ENCODE assay signal across 24 mouse cellular contexts in genomic region chr4:44513981-44514380, GRCm38 (mm10).
DNase-seq lines count a peak whose midpoint lies in the region; ATAC-seq lines count a peak whose summit lies in the region.
"Had no signal": no experiment of that assay in that cellular context is flagged by ENCODE, and none has a peak within 500 bp of the region (broad histone marks: within the 10 kb centered on the region; RNA-seq: fewer than 3 reads in every experiment).

No protein-coding gene starts in this region.

- no peaks in the 10 kb centered on the region for H3K36me3 ChIP-seq in kidney, embryonic 14.5 days (ENCODE audit: control insufficient read depth, insufficient read depth, low read length)
- no peaks in the 10 kb centered on the region for H3K36me3 ChIP-seq in limb, embryonic 10.5 days
- H3K36me3 ChIP-seq: embryonic facial prominence, embryonic 12.5 days; embryonic facial prominence, embryonic 15.5 days; G1E; hindbrain, embryonic 12.5 days; hindbrain, embryonic 15.5 days had no signal

- no peaks in the 10 kb centered on the region for H3K9me3 ChIP-seq in kidney, embryonic 14.5 days (ENCODE audit: control insufficient read depth, low read length)
- no peaks in the 10 kb centered on the region for H3K9me3 ChIP-seq in limb, embryonic 10.5 days (replicated peaks)
- H3K9me3 ChIP-seq: embryonic facial prominence, embryonic 12.5 days; embryonic facial prominence, embryonic 15.5 days; G1E; hindbrain, embryonic 12.5 days; hindbrain, embryonic 15.5 days had no signal

- WGBS in kidney, embryonic 14.5 days: 87% methylated on average over 4 of the region's 4 CpGs
- WGBS in limb, embryonic 10.5 days: 94% methylated on average over 4 of the region's 4 CpGs

- no peak overlapping the region for H3K9ac ChIP-seq in kidney, embryonic 14.5 days (ENCODE audit: low read depth, low read length)
- H3K9ac ChIP-seq: embryonic facial prominence, embryonic 12.5 days; embryonic facial prominence, embryonic 15.5 days; forebrain, postnatal 0 days; hindbrain, embryonic 12.5 days; hindbrain, embryonic 15.5 days had no signal

- H3K4me1 ChIP-seq in kidney, embryonic 14.5 days (ENCODE audit: control insufficient read depth, insufficient read depth, low read length): no peaks in the 10 kb centered on the region
- H3K4me1 ChIP-seq in limb, embryonic 10.5 days: peaks cover 21% of the 10 kb centered on the region
- H3K4me1 ChIP-seq: embryonic facial prominence, embryonic 15.5 days had no signal

- H3K27ac ChIP-seq in kidney, embryonic 14.5 days (ENCODE audit: low read depth, low read length): no peak overlapping the region
- no peak overlapping the region for H3K27ac ChIP-seq in limb, embryonic 10.5 days
- H3K27ac ChIP-seq: embryonic facial prominence, embryonic 12.5 days; embryonic facial prominence, embryonic 15.5 days; gastrocnemius, adult 2 months; hindbrain, embryonic 12.5 days; hindbrain, embryonic 15.5 days had no signal

- ATAC-seq in kidney, embryonic 14.5 days (ENCODE audit: low FRiP score, low TSS enrichment): no peak
- ATAC-seq: forebrain, embryonic 14.5 days; forebrain, postnatal 0 days; Patski had no signal

- H3K4me3 ChIP-seq in kidney, embryonic 14.5 days (ENCODE audit: low read length): no peak overlapping the region
- no peak overlapping the region for H3K4me3 ChIP-seq in limb, embryonic 10.5 days
- H3K4me3 ChIP-seq: embryonic facial prominence, embryonic 12.5 days; embryonic facial prominence, embryonic 15.5 days; gastrocnemius, adult 2 months; hindbrain, embryonic 12.5 days; hindbrain, embryonic 15.5 days had no signal

- H3K4me2 ChIP-seq in kidney, embryonic 14.5 days (replicated peaks; ENCODE audit: low read depth, low read length): no peak overlapping the region
- H3K4me2 ChIP-seq: embryonic facial prominence, embryonic 12.5 days; embryonic facial prominence, embryonic 15.5 days; heart, embryonic 11.5 days; hindbrain, embryonic 12.5 days; hindbrain, embryonic 15.5 days had no signal

- peak; percentile 34 to 35 for DNase-seq in cerebellum, postnatal 14 days
- DNase-seq in cerebellum, adult 18-20 months: no peak
- DNase-seq in kidney, adult 8-10 months: peak; percentile 13 to 22
- peak; percentile 15 to 54 for DNase-seq in kidney, postnatal 25 days
- DNase-seq in kidney, adult 18-20 months: no peak
- DNase-seq in limb, embryonic 10.5 days (ENCODE audit: low spot score): no peak
- DNase-seq: adrenal gland, postnatal 10 days; adrenal gland, postnatal 36 days; B cell, adult 2 months; cerebellum, adult 8-10 months; cerebellum, postnatal 25 days; forebrain, postnatal 0 days; gastrocnemius, adult 2 months; gastrocnemius, postnatal 14 days; heart, adult 11 months had no signal

- H3K27me3 ChIP-seq in kidney, embryonic 14.5 days (ENCODE audit: control insufficient read depth, insufficient read depth, low read length): peaks cover 2% of the 10 kb centered on the region; the same call in 1 of the 2 replicates
- peaks cover 16% of the 10 kb centered on the region for H3K27me3 ChIP-seq in limb, embryonic 10.5 days (ENCODE audit: low read depth, poor library complexity, severe bottlenecking)

Comparison
In these comparisons a context has a peak if more than half of its experiments do, and no peak if none do; other contexts are left out.
1. DNase-seq: peak in cerebellum, postnatal 14 days (2 of 2), kidney, adult 8-10 months (2 of 2) and kidney, postnatal 25 days (2 of 2); none in cerebellum, adult 18-20 months (0 of 2), kidney, adult 18-20 months (single experiment) and limb, embryonic 10.5 days (single experiment).